Mouse (Mus musculus): ENCODE measurements around the gene Adgrg2.

GRCm38 (mm10) chrX:160516027-160516426 lies 125.5 kb downstream of the Adgrg2 start:
- TF ChIP-seq POLR2A (IDR thresholded peaks at IDR 0.05; ENCODE audit: insufficient read depth, low read depth, low read length) (no peak), EP300 (IDR thresholded peaks at IDR 0.05; ENCODE audit: insufficient read depth, low read depth, low read length) (no peak)
